Mouse (Mus musculus) ovary, postnatal 14 days (tissue): ENCODE results near the gene Tnn.

Experiments
- DNase-seq: peaks from one replicate; pipeline ENCODE4 v3.0.0; 2022; ENCODE audit warnings: low spot score

Gene Tnn

DNA sequence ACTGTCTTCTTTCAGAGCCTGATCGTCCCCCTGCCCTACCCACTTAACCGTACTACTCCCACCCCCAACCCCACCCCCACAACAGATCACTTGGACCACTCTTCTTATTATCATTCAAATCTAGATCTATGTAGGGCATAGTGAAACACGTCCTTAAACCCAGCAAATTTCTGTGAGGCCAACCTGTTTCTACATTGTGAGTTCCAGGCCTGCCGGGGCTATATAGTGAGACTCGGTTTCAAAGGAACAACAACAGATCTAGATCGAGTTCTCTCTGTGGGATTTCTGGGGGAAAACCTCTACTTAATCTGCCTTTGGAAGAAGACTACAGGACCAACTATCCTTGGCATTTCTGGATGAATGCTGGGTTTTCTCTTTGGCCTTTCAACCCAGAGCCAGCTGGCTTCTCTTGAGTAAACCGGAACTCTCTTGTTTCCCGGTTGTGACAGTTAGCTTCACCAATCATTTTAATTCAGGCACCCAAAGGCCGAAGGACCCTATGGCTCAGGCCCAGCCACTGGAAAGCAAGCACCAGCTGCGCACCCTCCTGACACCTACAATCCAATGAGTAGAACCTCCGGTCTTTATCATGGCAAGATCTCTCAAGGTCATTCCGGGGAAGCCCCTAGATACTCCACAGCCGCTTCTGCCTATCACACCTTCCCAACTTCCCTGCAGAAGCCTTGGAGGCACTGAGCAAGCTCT is 110.0 kb downstream of the Tnn start:
- DNase-seq: no peak

GRCm38 (mm10) chr1:160042351-160042750 is 111.0 kb downstream of the Tnn start:
- DNase-seq: no peak

- no peak for DNase-seq
These were observed 112.1 kb downstream of the Tnn start for GRCm38 (mm10) chr1:160041264-160041775.

DNA sequence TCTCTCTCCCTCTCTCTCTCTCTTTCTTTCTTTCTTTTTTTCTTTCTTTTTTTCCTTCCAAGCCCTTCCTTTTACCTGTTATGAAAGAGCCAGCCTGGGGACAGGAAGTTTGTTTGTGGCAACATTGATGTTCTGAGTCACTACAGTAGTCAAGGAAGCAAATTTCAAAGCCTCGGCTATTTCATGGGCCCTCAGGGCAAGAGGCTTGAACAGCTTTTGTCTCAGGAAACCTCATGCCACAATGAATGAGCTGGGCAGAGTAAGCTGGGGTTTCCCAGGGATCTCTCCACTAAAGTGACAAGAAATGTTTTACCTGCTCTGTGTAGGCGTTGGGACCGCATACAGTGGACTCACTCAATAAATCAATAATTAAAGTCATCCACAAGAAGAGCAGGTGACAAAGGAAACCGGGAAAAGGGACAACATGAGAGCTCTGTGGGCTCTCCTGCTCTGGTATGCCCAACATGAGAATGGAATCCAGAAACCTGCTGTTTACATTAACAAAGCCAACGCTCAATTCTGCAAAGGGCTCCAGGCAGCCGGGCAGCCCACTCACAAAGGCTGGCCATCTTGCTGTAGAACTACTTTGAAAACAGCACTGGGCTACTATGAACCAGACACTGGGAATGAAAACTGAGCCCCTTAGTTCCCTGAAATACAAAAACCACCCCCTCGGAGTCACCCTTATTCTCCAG is 113.3 kb downstream of the Tnn start:
- DNase-seq: no peak

GRCm38 (mm10) chr1:160036996-160037521 is 116.3 kb downstream of the Tnn start:
- no peak for DNase-seq

DNA sequence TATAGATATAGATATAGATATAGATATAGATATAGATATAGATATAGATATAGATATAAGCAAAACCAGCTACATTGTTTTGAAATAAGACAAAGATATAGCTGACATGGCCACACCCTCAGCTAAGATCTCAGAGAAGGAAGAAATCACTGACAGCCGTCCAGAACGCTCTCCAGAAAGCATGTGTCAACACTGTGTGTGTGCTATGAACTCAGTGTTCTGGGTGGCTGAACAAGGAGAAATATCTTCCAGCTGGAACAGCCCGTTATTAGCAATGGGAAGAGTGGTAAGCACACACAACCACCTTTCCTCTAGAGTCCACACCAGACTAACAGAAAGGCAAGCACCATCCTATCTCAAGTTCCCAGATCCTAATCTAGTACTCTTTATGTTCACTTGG is 117.8 kb downstream of the Tnn start:
- DNase-seq: no peak
